Mouse (Mus musculus) kidney, adult 2 months (tissue): ENCODE data around the gene Plekha7.

Source experiments
- CTCF ChIP-seq: fragments of 200-500 bp; conservative IDR thresholded peaks from 2 replicates; pipeline ENCODE4 v1.5.1; 2011; ENCODE audit warnings: low read depth, mild to moderate bottlenecking, control low read depth, low read length, moderate library complexity, mixed read lengths; ENCODE audit not compliant: insufficient read depth, insufficient read length
- POLR2A ChIP-seq: fragments of 200-500 bp; IDR thresholded peaks from one replicate; pipeline ENCODE4 v1.6.1; 2011; ENCODE audit warnings: low read depth, low read length, control low read depth

GRCm38 (mm10) chr7:116290559-116290958, 17.6 kb downstream of the Plekha7 start:
- TF ChIP-seq POLR2A, result no peak
- no peak for TF ChIP-seq CTCF
